Mouse (Mus musculus) limb, embryonic 14.5 days (tissue): ENCODE measurements around the gene Myo19. TPM values are rescaled to one million over a fixed set of nuclear protein-coding genes. Genes with fewer than 3 reads are reported as not detected.

Experiments
- ATAC-seq: fragments of 200-750 bp; cut with Nextera tagmentation; 2 replicates; pipeline ENCODE4 v1.8.0; 2017; ENCODE audit warnings: low read depth, moderate number of reproducible peaks, moderate TSS enrichment; ENCODE audit not compliant: low FRiP score
- DNase-seq: peaks from one replicate; pipeline ENCODE4 v3.0.0-alpha.2; 2015; ENCODE audit warnings: low spot score
- H3K27ac ChIP-seq: fragments of 300-500 bp; sonication (generic); replicated peaks from 2 replicates; pipeline ENCODE4 v1.5.1; 2014; ENCODE audit warnings: low read depth, mild to moderate bottlenecking, low read length, moderate library complexity, mixed read lengths
- H3K27me3 ChIP-seq: fragments of 300-500 bp; sonication (generic); 2 replicates; pipeline ENCODE4 v1.6.1; 2014; ENCODE audit warnings: low read length, mixed read lengths; ENCODE audit not compliant: control insufficient read depth, insufficient read depth
- H3K36me3 ChIP-seq: fragments of 300-500 bp; sonication (generic); 2 replicates; pipeline ENCODE4 v1.6.1; 2014; ENCODE audit warnings: mild to moderate bottlenecking, low read length, moderate library complexity, mixed read lengths; ENCODE audit not compliant: control insufficient read depth, insufficient read depth
- H3K4me1 ChIP-seq: fragments of 300-500 bp; sonication (generic); 2 replicates; pipeline ENCODE4 v1.6.1; 2014; ENCODE audit warnings: antibody characterized with exemption, low read length, mixed read lengths; ENCODE audit not compliant: control insufficient read depth, insufficient read depth
- H3K4me2 ChIP-seq: fragments of 300-500 bp; sonication (generic); replicated peaks from 2 replicates; pipeline ENCODE4 v1.6.1; 2014; ENCODE audit warnings: low read depth, mild to moderate bottlenecking, low read length, moderate library complexity; ENCODE audit not compliant: severe bottlenecking
- H3K4me3 ChIP-seq: fragments of 300-500 bp; sonication (generic); replicated peaks from 2 replicates; pipeline ENCODE4 v1.5.1; 2014; ENCODE audit warnings: low read length
- H3K9ac ChIP-seq: fragments of 300-500 bp; sonication (generic); 2 replicates; pipeline ENCODE4 v1.6.1; 2014; ENCODE audit warnings: mild to moderate bottlenecking, low read depth, low read length, moderate library complexity; ENCODE audit not compliant: severe bottlenecking
- H3K9me3 ChIP-seq: fragments of 300-500 bp; sonication (generic); 2 replicates; pipeline ENCODE4 v1.6.1; 2016; ENCODE audit warnings: low read length; ENCODE audit not compliant: control insufficient read depth
- POLR2A ChIP-seq: fragments of 200-500 bp; IDR thresholded peaks from 2 replicates; pipeline ENCODE4 v1.8.0; 2012; ENCODE audit warnings: inconsistent platforms, mild to moderate bottlenecking, moderate library complexity, borderline replicate concordance; ENCODE audit not compliant: insufficient read depth, insufficient read length; ENCODE audit errors: extremely low read depth
- WGBS: fragments of 180-500 bp; shearing (Covaris S2); extraction: QIAGEN DNeasy Blood & Tissue Kit; methylation state at CpG from one replicate; pipeline ENCODE4 v1.1.7; 2014; 5-methylcytosine and 5-hydroxymethylcytosine counted together
- polyA plus RNA-seq, 2 experiments: library from polyadenylated mRNA; depleted of rRNA in 1 of 2; stranded (reverse) in 1 of 2; unstranded in 1 of 2; fragments of >200 nt; fragmentation: Nextera tagmentation in 1 of 2; extraction: Ambion mirVana in 1 of 2; gene quantifications; 2 replicates each; pipeline versions ENCODE4 v1.2.1 to v1.2.3; 2012 to 2014

Gene Myo19
- polyA plus RNA-seq, 2 experiments: 11.0 to 29.2 TPM

GRCm38 (mm10) chr11:84957591-84958270 lies 77.8 kb downstream of the Myo19 start, which contains the start of gene Car4:
TSS of gene Car4 (plus strand) at chr11:84957786.
- under 1% methylated on average over 46 of the region's 49 CpGs for WGBS
- H3K27ac ChIP-seq: no peak within 1 kb of the TSS
- H3K9ac ChIP-seq: no peak within 1 kb of the TSS
- no peak for TF ChIP-seq POLR2A
- no peak for ATAC-seq
- H3K27me3 ChIP-seq: peaks cover 40% of the 10 kb centered on the region
- H3K4me2 ChIP-seq: peak within 1 kb of the TSS; percentile 42; the same call in 1 of the 2 replicates
- DNase-seq: no peak
- H3K9me3 ChIP-seq: no peaks in the 10 kb centered on the region
- peak within 1 kb of the TSS; percentile 27 for H3K4me3 ChIP-seq
- H3K36me3 ChIP-seq: no peaks in the 10 kb centered on the region
- H3K4me1 ChIP-seq: 0 out of 2 replicates have a peak, but pooled peaks cover 8% of the 10 kb centered on the region

DNA sequence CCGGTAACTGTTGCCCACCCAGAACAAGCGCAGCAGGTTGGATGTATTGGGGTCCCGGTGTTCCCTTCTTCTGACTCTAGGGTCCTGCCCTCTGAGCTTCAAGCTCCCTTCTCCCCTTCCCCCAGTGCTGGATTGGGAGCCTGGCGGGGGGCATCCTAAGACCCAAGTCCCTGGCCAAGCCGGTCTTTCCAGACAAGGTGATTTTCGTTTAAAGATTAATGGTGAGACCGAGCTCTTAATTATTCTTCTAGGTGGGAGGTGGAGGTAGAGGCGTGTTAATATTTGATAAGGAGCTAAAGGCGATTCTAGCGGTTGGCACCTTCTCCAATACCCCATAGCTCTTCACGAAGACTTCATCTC lies 78.3 kb downstream of the Myo19 start:
- ATAC-seq (no peak), DNase-seq (no peak)
- no peak overlapping the region for H3K9ac ChIP-seq
- H3K27me3 ChIP-seq: peaks cover 40% of the 10 kb centered on the region
- H3K9me3 ChIP-seq: no peaks in the 10 kb centered on the region
- no peak for TF ChIP-seq POLR2A
- peak overlapping the region; percentile 42; the same call in 1 of the 2 replicates for H3K4me2 ChIP-seq
- H3K36me3 ChIP-seq: no peaks in the 10 kb centered on the region
- no peak overlapping the region for H3K27ac ChIP-seq
- H3K4me3 ChIP-seq: peak overlapping the region; percentile 27
- 0 out of 2 replicates have a peak, but pooled peaks cover 8% of the 10 kb centered on the region for H3K4me1 ChIP-seq
- 3% methylated on average over 11 of the region's 11 CpGs for WGBS

DNA sequence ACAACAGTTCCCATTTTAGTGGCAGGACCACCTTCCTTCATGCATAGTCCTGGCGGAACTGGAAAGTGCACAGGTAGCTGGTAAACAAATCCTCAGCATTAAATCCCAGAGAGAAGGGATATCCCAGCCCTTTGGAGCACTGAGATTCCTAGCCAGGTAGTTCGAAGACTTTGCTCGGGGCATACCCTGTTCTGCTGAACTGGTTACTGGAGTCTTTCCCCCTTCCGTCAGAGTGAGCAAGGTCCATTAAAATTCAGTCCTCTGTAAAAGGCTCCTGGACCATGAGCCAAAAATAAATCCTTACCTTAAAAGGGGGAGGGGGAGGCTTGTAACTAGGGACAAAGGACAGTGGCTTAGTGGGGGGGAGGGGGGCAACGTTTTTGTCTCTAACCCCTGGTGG lies 79.2 kb downstream of the Myo19 start:
- DNase-seq: no peak
- Histone ChIP-seq H3K27me3 (peaks cover 40% of the 10 kb centered on the region), H3K9ac (no peak overlapping the region), H3K4me3 (no peak overlapping the region), H3K27ac (no peak overlapping the region), H3K9me3 (no peaks in the 10 kb centered on the region), H3K36me3 (no peaks in the 10 kb centered on the region), H3K4me1 (0 out of 2 replicates have a peak, but pooled peaks cover 8% of the 10 kb centered on the region), H3K4me2 (no peak overlapping the region)
- TF ChIP-seq POLR2A: no peak
- ATAC-seq: no peak
- 35% methylated on average over 5 of the region's 5 CpGs for WGBS

DNA sequence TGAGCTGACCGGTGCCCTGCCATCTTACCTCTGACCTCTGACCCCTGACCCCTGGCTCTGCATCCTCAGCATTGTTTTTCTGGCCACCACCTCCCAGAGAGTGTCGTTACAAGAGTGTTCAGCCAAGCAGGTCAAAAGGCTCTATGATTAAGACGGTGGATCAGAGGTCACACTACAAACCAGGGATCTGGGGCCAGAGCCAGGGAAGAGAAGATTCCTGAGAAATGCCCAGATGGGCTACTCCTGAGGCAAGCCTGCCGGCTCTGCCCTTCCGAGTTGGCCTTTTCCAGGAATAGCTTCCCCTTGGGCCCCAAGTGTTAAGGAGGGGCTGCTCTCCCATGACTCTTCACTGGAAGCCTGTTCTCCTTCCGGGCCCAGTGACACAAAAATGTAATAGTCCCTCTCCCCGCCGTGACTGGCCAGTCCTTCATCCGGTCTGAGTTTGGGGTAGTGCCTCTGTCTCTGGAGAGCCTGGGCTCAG lies 79.8 kb downstream of the Myo19 start:
- Histone ChIP-seq H3K4me3 (no peak overlapping the region), H3K27ac (no peak overlapping the region), H3K9ac (no peak overlapping the region), H3K27me3 (peaks cover 40% of the 10 kb centered on the region), H3K4me2 (no peak overlapping the region), H3K4me1 (0 out of 2 replicates have a peak, but pooled peaks cover 8% of the 10 kb centered on the region), H3K36me3 (no peaks in the 10 kb centered on the region), H3K9me3 (no peaks in the 10 kb centered on the region)
- ATAC-seq (no peak), DNase-seq (no peak)
- 3% methylated on average over 9 of the region's 9 CpGs for WGBS
- no peak for TF ChIP-seq POLR2A

- H3K4me3 ChIP-seq: no peak overlapping the region
- H3K27me3 ChIP-seq: peaks cover 40% of the 10 kb centered on the region
These were observed 80.3 kb downstream of the Myo19 start for GRCm38 (mm10) chr11:84960291-84960690.

More at GRCm38 (mm10) chr11:84960291-84960690, 80.3 kb downstream of the Myo19 start:
- Histone ChIP-seq H3K36me3 (no peaks in the 10 kb centered on the region), H3K4me2 (no peak overlapping the region), H3K9me3 (no peaks in the 10 kb centered on the region), H3K4me1 (0 out of 2 replicates have a peak, but pooled peaks cover 8% of the 10 kb centered on the region), H3K9ac (no peak overlapping the region), H3K27ac (no peak overlapping the region)
- TF ChIP-seq POLR2A: no peak
- DNase-seq (no peak), ATAC-seq (no peak)
- WGBS: 42% methylated on average over 3 of the region's 3 CpGs
